Mouse (Mus musculus): Measurements from ENCODE around the gene Zfp42. TPM values are rescaled to one million over a fixed set of nuclear protein-coding genes. Genes with fewer than 3 reads are reported as not detected.

The Zfp42 gene
- total and polyA plus RNA-seq, 2 experiments from 2014 or later = not detected

DNA sequence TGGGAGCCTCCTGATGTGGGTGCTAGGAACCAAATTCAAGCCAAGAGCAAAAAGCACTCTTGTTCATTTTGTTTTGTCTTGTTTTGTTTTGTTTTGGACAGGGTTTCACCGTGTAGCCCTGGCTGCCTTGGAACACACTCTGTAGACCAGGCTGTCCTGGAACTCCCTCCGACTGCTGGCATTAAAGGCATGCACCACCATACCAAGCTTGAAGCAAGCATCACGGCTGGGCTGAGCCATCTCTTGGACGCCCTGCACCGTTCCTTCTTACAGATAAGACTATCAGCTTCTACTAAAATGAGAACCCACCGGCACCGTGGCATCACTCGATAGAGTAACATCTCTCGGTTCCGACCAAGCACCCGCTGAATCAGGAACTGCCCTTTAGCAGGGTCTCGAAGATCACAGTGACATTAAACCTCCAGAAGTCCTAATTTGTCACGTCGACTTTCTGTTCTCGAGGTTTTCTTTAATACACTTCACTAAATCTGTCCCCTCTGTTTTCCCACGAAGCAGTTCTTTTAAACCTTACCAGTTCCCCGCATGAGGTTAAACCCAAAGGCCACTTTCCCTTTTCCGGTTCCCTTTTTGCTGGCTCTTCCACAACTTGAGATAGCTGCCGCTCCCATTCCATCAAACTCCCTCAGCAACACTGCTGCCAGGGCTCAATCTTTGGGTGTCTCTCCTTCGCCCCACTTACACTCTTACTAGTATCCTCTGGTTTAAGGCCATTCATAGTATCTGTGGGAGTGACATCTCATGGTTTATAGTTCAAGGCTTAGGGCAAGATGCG, 23.3 kb upstream of the Zfp42 start:
- H3K9ac ChIP-seq (replicated peaks; ENCODE audit: low read depth, low read length) = no peak overlapping the region
- H3K4me3 ChIP-seq (ENCODE audit: low read depth, low read length) = no peak overlapping the region
- 87% methylated on average over 21 of the region's 21 CpGs for WGBS
- H3K27me3 ChIP-seq (ENCODE audit: control insufficient read depth, insufficient read depth, low read length) = no peaks in the 10 kb centered on the region
- H3K4me2 ChIP-seq (ENCODE audit: low read depth, low read length) = no peak overlapping the region
- H3K36me3 ChIP-seq (replicated peaks; ENCODE audit: control insufficient read depth, insufficient read depth, low read length) = no peaks in the 10 kb centered on the region
- DNase-seq (ENCODE audit: low spot score) (no peak), ATAC-seq (ENCODE audit: insufficient read depth, low read depth) (no peak)
- H3K9me3 ChIP-seq (replicated peaks; ENCODE audit: control insufficient read depth, low read length) = no peaks in the 10 kb centered on the region
- no peak overlapping the region for H3K27ac ChIP-seq (ENCODE audit: low read depth)
- H3K4me1 ChIP-seq (ENCODE audit: control insufficient read depth, insufficient read depth) = no peaks in the 10 kb centered on the region
- TF ChIP-seq CTCF (IDR thresholded peaks at IDR 0.05; ENCODE audit: low read depth) (no peak), EP300 (IDR thresholded peaks at IDR 0.05; ENCODE audit: low read depth) (no peak)

- H3K27me3 ChIP-seq (ENCODE audit: control insufficient read depth, insufficient read depth, low read length) = no peaks in the 10 kb centered on the region
- WGBS = 66% methylated on average over 10 of the region's 10 CpGs
- H3K4me2 ChIP-seq (ENCODE audit: low read depth, low read length) = no peak overlapping the region
- no peak overlapping the region for H3K9ac ChIP-seq (replicated peaks; ENCODE audit: low read depth, low read length)
- H3K4me1 ChIP-seq (ENCODE audit: control insufficient read depth, insufficient read depth) = no peaks in the 10 kb centered on the region
- H3K9me3 ChIP-seq (replicated peaks; ENCODE audit: control insufficient read depth, low read length) = no peaks in the 10 kb centered on the region
- H3K4me3 ChIP-seq (ENCODE audit: low read depth, low read length) = no peak overlapping the region
- no peak overlapping the region for H3K27ac ChIP-seq (ENCODE audit: low read depth)
- DNase-seq (ENCODE audit: low spot score) (no peak), ATAC-seq (ENCODE audit: insufficient read depth, low read depth) (no peak)
- TF ChIP-seq EP300 (IDR thresholded peaks at IDR 0.05; ENCODE audit: low read depth) = no peak
- no peak for TF ChIP-seq CTCF (IDR thresholded peaks at IDR 0.05; ENCODE audit: low read depth)
- no peaks in the 10 kb centered on the region for H3K36me3 ChIP-seq (replicated peaks; ENCODE audit: control insufficient read depth, insufficient read depth, low read length)
Observed at GRCm38 (mm10) chr8:43328666-43329065, 21.9 kb upstream of the Zfp42 start.

DNA sequence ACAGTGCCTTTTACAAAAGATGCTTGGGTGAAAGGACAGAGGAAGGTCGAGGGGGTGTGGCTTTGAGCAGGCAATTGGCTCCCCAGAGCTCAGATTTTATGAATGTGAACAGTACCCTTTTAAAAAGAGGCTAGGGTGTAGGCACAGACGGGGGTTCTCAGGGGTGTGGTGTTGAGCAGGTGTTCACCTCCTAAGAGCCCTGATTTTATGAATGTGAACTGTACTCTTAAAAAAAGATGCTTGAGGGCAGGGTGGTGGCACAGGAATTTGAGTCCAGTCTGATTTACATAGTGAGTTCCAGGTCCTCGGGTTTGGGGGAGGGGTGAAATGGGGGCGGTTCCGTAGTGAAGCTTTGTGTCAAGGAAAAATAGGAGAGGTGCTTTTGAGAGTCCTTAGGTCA, 14.0 kb upstream of the Zfp42 start:
- no peaks in the 10 kb centered on the region for H3K4me1 ChIP-seq (ENCODE audit: control insufficient read depth, insufficient read depth)
- H3K9me3 ChIP-seq (replicated peaks; ENCODE audit: control insufficient read depth, low read length) = no peaks in the 10 kb centered on the region
- no peak overlapping the region for H3K4me3 ChIP-seq (ENCODE audit: low read depth, low read length)
- DNase-seq (ENCODE audit: low spot score) = no peak
- no peak overlapping the region for H3K4me2 ChIP-seq (ENCODE audit: low read depth, low read length)
- ATAC-seq (ENCODE audit: insufficient read depth, low read depth) = no peak
- WGBS = 71% methylated on average over 5 of the region's 5 CpGs
- H3K36me3 ChIP-seq (replicated peaks; ENCODE audit: control insufficient read depth, insufficient read depth, low read length) = no peaks in the 10 kb centered on the region
- H3K9ac ChIP-seq (replicated peaks; ENCODE audit: low read depth, low read length) = no peak overlapping the region
- H3K27me3 ChIP-seq (ENCODE audit: control insufficient read depth, insufficient read depth, low read length) = no peaks in the 10 kb centered on the region
- no peak overlapping the region for H3K27ac ChIP-seq (ENCODE audit: low read depth)
- no peak for TF ChIP-seq EP300 (IDR thresholded peaks at IDR 0.05; ENCODE audit: low read depth)
- no peak for TF ChIP-seq CTCF (IDR thresholded peaks at IDR 0.05; ENCODE audit: low read depth)

GRCm38 (mm10) chr8:43308213-43308612, 1.4 kb upstream of the Zfp42 start:
- Histone ChIP-seq H3K4me2 (ENCODE audit: low read depth, low read length) (no peak overlapping the region), H3K36me3 (replicated peaks; ENCODE audit: control insufficient read depth, insufficient read depth, low read length) (no peaks in the 10 kb centered on the region), H3K27ac (ENCODE audit: low read depth) (no peak overlapping the region), H3K9ac (replicated peaks; ENCODE audit: low read depth, low read length) (no peak overlapping the region), H3K27me3 (ENCODE audit: control insufficient read depth, insufficient read depth, low read length) (no peaks in the 10 kb centered on the region), H3K4me3 (ENCODE audit: low read depth, low read length) (no peak overlapping the region), H3K9me3 (replicated peaks; ENCODE audit: control insufficient read depth, low read length) (peaks cover 7% of the 10 kb centered on the region), H3K4me1 (ENCODE audit: control insufficient read depth, insufficient read depth) (no peaks in the 10 kb centered on the region)
- ATAC-seq (ENCODE audit: insufficient read depth, low read depth) (no peak), DNase-seq (ENCODE audit: low spot score) (no peak)
- TF ChIP-seq EP300 (IDR thresholded peaks at IDR 0.05; ENCODE audit: low read depth) (no peak), CTCF (IDR thresholded peaks at IDR 0.05; ENCODE audit: low read depth) (no peak)
- WGBS = 69% methylated on average over 2 of the region's 2 CpGs

DNA sequence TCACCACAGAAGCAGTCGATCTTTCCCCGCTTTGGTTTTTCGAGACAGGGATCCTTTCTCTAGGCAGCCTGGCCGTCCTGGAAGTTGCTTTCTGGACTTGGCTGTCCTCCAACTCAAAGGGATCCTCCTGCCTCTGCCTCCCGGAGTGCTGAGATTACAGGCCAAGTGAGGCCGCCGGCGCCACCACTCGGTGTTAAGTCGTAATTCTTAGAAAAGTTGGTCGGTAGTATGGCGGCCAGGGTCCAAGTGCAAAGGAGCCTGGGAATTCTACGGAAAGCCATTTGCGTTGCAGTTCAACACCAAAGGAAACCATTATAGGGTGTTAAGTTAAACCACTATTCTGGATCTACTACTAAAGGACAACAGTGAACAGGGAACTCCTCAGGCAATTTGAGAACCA, 1.1 kb downstream of the Zfp42 start:
- 88% methylated on average over 14 of the region's 14 CpGs for WGBS
- H3K9ac ChIP-seq (replicated peaks; ENCODE audit: low read depth, low read length) = no peak overlapping the region
- DNase-seq (ENCODE audit: low spot score) = no peak
- H3K4me3 ChIP-seq (ENCODE audit: low read depth, low read length) = no peak overlapping the region
- H3K9me3 ChIP-seq (replicated peaks; ENCODE audit: control insufficient read depth, low read length) = peaks cover 7% of the 10 kb centered on the region
- H3K4me1 ChIP-seq (ENCODE audit: control insufficient read depth, insufficient read depth) = no peaks in the 10 kb centered on the region
- no peak overlapping the region for H3K4me2 ChIP-seq (ENCODE audit: low read depth, low read length)
- no peaks in the 10 kb centered on the region for H3K27me3 ChIP-seq (ENCODE audit: control insufficient read depth, insufficient read depth, low read length)
- no peak overlapping the region for H3K27ac ChIP-seq (ENCODE audit: low read depth)
- TF ChIP-seq CTCF (IDR thresholded peaks at IDR 0.05; ENCODE audit: low read depth) = no peak
- no peak for TF ChIP-seq EP300 (IDR thresholded peaks at IDR 0.05; ENCODE audit: low read depth)
- ATAC-seq (ENCODE audit: insufficient read depth, low read depth) = no peak
- H3K36me3 ChIP-seq (replicated peaks; ENCODE audit: control insufficient read depth, insufficient read depth, low read length) = no peaks in the 10 kb centered on the region

DNA sequence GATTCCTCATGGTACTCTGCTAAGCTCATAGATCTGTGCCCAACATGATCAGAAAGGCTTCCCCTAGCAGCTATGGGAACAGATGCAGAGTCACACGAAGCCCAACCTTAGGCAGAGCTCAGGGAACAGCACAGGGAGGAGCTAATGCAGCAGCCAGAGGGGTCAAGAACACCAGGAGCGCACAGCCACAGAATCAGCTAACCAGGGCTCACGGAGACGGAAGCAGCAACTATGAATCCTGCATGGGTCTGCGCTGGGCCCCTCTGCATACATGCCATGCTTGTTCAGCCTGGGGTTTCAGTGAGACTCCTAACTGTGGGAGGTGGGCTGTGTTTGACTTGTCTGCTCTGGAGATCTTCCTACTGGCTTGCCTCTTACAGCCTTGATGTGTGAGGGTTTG, 7.0 kb downstream of the Zfp42 start:
- Histone ChIP-seq H3K4me3 (ENCODE audit: low read depth, low read length) (no peak overlapping the region), H3K27me3 (ENCODE audit: control insufficient read depth, insufficient read depth, low read length) (no peaks in the 10 kb centered on the region), H3K36me3 (replicated peaks; ENCODE audit: control insufficient read depth, insufficient read depth, low read length) (no peaks in the 10 kb centered on the region), H3K4me1 (ENCODE audit: control insufficient read depth, insufficient read depth) (no peaks in the 10 kb centered on the region), H3K9ac (replicated peaks; ENCODE audit: low read depth, low read length) (no peak overlapping the region), H3K9me3 (replicated peaks; ENCODE audit: control insufficient read depth, low read length) (no peaks in the 10 kb centered on the region), H3K4me2 (ENCODE audit: low read depth, low read length) (no peak overlapping the region), H3K27ac (ENCODE audit: low read depth) (no peak overlapping the region)
- no peak for ATAC-seq (ENCODE audit: insufficient read depth, low read depth)
- no peak for DNase-seq (ENCODE audit: low spot score)
- WGBS = 69% methylated on average over 5 of the region's 5 CpGs
- TF ChIP-seq EP300 (IDR thresholded peaks at IDR 0.05; ENCODE audit: low read depth) (no peak), CTCF (IDR thresholded peaks at IDR 0.05; ENCODE audit: low read depth) (no peak)
